Comparison of ENCODE assay signal across 23 mouse cellular contexts in the genomic region with DNA sequence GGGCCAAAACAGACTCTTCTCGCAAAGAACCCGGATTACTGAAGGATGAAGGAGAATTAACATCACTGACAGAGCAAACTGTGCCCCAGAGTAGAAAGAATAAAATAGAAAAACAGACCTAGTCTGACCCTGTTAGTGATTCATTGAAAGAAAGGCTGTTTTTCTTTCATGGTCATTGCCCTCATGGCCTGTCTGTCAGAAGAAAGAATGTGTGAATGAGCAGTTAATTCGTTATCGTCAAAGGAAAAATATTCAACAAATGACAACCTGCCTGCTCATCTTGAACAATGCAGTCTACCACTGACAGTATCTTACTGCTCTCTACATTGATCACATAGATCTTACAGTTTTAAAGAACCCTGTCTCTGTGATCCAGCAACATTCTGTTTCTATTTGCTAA.
DNase-seq lines count a peak whose midpoint lies in the region; ATAC-seq and TF ChIP-seq lines count a peak whose summit lies in the region.
"Had no signal": no experiment of that assay in that cellular context is flagged by ENCODE, and none has a peak within 500 bp of the region (broad histone marks: within the 10 kb centered on the region; RNA-seq: fewer than 3 reads in every experiment).

No protein-coding gene starts in this region.

- WGBS in kidney, adult 2 months, result 26% methylated on average over 4 of the region's 4 CpGs
- 66% methylated on average over 4 of the region's 4 CpGs for WGBS in lung, adult 2 months

- H3K4me3 ChIP-seq in kidney, adult 2 months (ENCODE audit: insufficient read depth, low read depth, low read length), result no peak overlapping the region
- H3K4me3 ChIP-seq in lung, adult 2 months (replicated peaks; ENCODE audit: extremely low read depth, low read depth, low read length), result no peak overlapping the region
- H3K4me3 ChIP-seq: embryonic facial prominence, embryonic 13.5 days; embryonic facial prominence, embryonic 15.5 days; erythroblast, embryonic 14.5 days; forebrain, embryonic 10.5 days; forebrain, embryonic 12.5 days had no signal

- no peaks in the 10 kb centered on the region for H3K36me3 ChIP-seq in kidney, adult 2 months (ENCODE audit: control insufficient read depth, insufficient read depth, low read length)
- H3K36me3 ChIP-seq: embryonic facial prominence, embryonic 13.5 days; embryonic facial prominence, embryonic 15.5 days; forebrain, embryonic 10.5 days; forebrain, embryonic 12.5 days had no signal

- H3K4me1 ChIP-seq in kidney, adult 2 months (ENCODE audit: control insufficient read depth, insufficient read depth, low read length), result no peaks in the 10 kb centered on the region
- H3K4me1 ChIP-seq in lung, adult 2 months (ENCODE audit: control insufficient read depth, insufficient read depth, low read length), result no peaks in the 10 kb centered on the region
- H3K4me1 ChIP-seq: embryonic facial prominence, embryonic 13.5 days; embryonic facial prominence, embryonic 15.5 days; forebrain, embryonic 12.5 days had no signal

- no peak overlapping the region for H3K27ac ChIP-seq in kidney, adult 2 months (ENCODE audit: insufficient read depth, low read depth, low read length)
- H3K27ac ChIP-seq: embryonic facial prominence, embryonic 13.5 days; embryonic facial prominence, embryonic 15.5 days; forebrain, embryonic 10.5 days; forebrain, embryonic 12.5 days had no signal

- TF ChIP-seq CTCF in kidney, adult 2 months (conservative IDR thresholded peaks at IDR 0.05; ENCODE audit: insufficient read depth, insufficient read length, low read depth, low read length), result no peak
- TF ChIP-seq CTCF in Patski (IDR thresholded peaks at IDR 0.05), result no peak
- no peak for TF ChIP-seq CTCF in lung, adult 2 months (IDR thresholded peaks at IDR 0.05; ENCODE audit: insufficient read depth, low read length)

- in situ Hi-C loops in Patski (cut with MboI; ENCODE audit: low pct_unique_long_range_greater_than_20kb), result no loop called here

- no peaks in the 10 kb centered on the region for H3K27me3 ChIP-seq in kidney, adult 2 months (replicated peaks; ENCODE audit: control insufficient read depth, insufficient read depth, low read length)
- H3K27me3 ChIP-seq in Patski, result no peaks in the 10 kb centered on the region
- H3K27me3 ChIP-seq: embryonic facial prominence, embryonic 13.5 days; embryonic facial prominence, embryonic 15.5 days; forebrain, embryonic 12.5 days had no signal

- ATAC-seq in Patski, result peak; percentile 96
- ATAC-seq: forebrain, embryonic 14.5 days; forebrain, embryonic 16.5 days had no signal

- no peak for TF ChIP-seq POLR2A in kidney, adult 2 months (IDR thresholded peaks at IDR 0.05; ENCODE audit: low read depth, low read length)
- TF ChIP-seq POLR2A in lung, adult 2 months (IDR thresholded peaks at IDR 0.05; ENCODE audit: borderline replicate concordance, extremely low read depth, low read depth, low read length), result no peak

- POLR2A ChIA-PET in Patski (lab: Charles Lee), result no interaction called here

- peak; percentile 42 for DNase-seq in kidney, adult 2 months
- no peak for DNase-seq in kidney, postnatal 4 days
- peak; percentile 49 for DNase-seq in kidney, adult 9 months
- no peak for DNase-seq in kidney, adult 11 months
- peak; percentile 75 for DNase-seq in Muller cell, postnatal 12 days (ENCODE audit: inconsistent ontology term)
- peak; percentile 46 for DNase-seq in Patski (ENCODE audit: low read depth, low spot score)
- no peak for DNase-seq in lung, adult 2 months
- DNase-seq: adrenal gland, adult 2 months; adrenal gland, postnatal 10 days; adrenal gland, postnatal 25 days; cerebellum, adult 11 months; cerebellum, adult 18-20 months; cerebellum, adult 8-10 months; cerebellum, adult 9-11 months; cerebellum, postnatal 14 days; cerebellum, postnatal 36 days had no signal

- CTCF ChIA-PET in Patski (lab: Charles Lee), result no interaction called here

Comparison
In these comparisons a context has a peak if more than half of its experiments do, and no peak if none do; other contexts are left out.
1. DNase-seq: peak in kidney, adult 2 months (single experiment), kidney, adult 9 months (single experiment), Muller cell, postnatal 12 days (single experiment) and Patski (single experiment); none in kidney, postnatal 4 days (0 of 2), kidney, adult 11 months (single experiment) and lung, adult 2 months (single experiment).